Mouse (Mus musculus): ENCODE results near the gene Cpa1. TPM values are rescaled to one million over a fixed set of nuclear protein-coding genes. Genes with fewer than 3 reads are reported as not detected.

Cpa1 gene
- polyA plus RNA-seq, 1 experiment from 2014 or later = 0.96 TPM

- H3K27me3 ChIP-seq = no peaks in the 10 kb centered on the region
- no peak overlapping the region for H3K4me2 ChIP-seq
- H3K9me3 ChIP-seq (replicated peaks) = no peaks in the 10 kb centered on the region
- no peak overlapping the region for H3K4me3 ChIP-seq
- no peaks in the 10 kb centered on the region for H3K36me3 ChIP-seq (ENCODE audit: poor library complexity, severe bottlenecking)
- no peak for ATAC-seq
- 15% methylated on average over 5 of the region's 5 CpGs for WGBS
- peaks cover 38% of the 10 kb centered on the region for H3K4me1 ChIP-seq
- no peak overlapping the region for H3K9ac ChIP-seq
- no peak overlapping the region; the same call in 1 of the 2 replicates for H3K27ac ChIP-seq
Observed at GRCm38 (mm10) chr6:30611212-30611611, 27.8 kb upstream of the Cpa1 start.

GRCm38 (mm10) chr6:30614251-30614650 is 24.8 kb upstream of the Cpa1 start:
- no peak overlapping the region for H3K9ac ChIP-seq
- WGBS = 55% methylated on average over 6 of the region's 6 CpGs
- no peaks in the 10 kb centered on the region for H3K9me3 ChIP-seq (replicated peaks)
- no peak overlapping the region for H3K4me3 ChIP-seq
- ATAC-seq = no peak
- no peaks in the 10 kb centered on the region for H3K36me3 ChIP-seq (ENCODE audit: poor library complexity, severe bottlenecking)
- no peak overlapping the region for H3K4me2 ChIP-seq
- no peak overlapping the region; the same call in 1 of the 2 replicates for H3K27ac ChIP-seq
- H3K4me1 ChIP-seq = peaks cover 69% of the 10 kb centered on the region
- no peaks in the 10 kb centered on the region for H3K27me3 ChIP-seq

DNA sequence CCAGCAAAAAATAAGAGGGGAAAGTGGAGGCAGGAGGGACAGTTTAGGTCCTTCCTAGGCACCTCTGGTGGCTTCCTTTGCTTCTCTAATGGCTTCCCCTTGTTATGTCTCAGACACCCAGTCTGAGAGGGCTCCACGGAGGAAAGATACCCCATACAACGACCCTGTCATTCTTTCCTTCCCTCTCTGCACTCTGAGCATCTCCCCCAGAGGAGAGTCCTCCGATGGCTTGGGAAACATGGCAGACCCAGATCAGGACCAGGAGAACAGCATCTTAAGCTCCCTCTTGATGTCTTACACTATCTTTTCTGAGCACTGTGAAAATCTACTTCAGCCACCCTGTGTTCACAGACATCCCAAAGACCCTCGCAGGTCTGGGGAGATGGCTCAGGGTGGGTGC is 23.3 kb upstream of the Cpa1 start:
- H3K4me1 ChIP-seq = peaks cover 69% of the 10 kb centered on the region
- ATAC-seq = no peak
- H3K36me3 ChIP-seq (ENCODE audit: poor library complexity, severe bottlenecking) = no peaks in the 10 kb centered on the region
- no peak overlapping the region for H3K4me2 ChIP-seq
- peak overlapping the region; percentile 90 for H3K27ac ChIP-seq
- H3K4me3 ChIP-seq = no peak overlapping the region
- no peaks in the 10 kb centered on the region for H3K9me3 ChIP-seq (replicated peaks)
- 0 out of 2 replicates have a peak overlapping the region, but pooled peaks have one; percentile 12 for H3K9ac ChIP-seq
- no peaks in the 10 kb centered on the region for H3K27me3 ChIP-seq
- WGBS = 10% methylated on average over 4 of the region's 4 CpGs

DNA sequence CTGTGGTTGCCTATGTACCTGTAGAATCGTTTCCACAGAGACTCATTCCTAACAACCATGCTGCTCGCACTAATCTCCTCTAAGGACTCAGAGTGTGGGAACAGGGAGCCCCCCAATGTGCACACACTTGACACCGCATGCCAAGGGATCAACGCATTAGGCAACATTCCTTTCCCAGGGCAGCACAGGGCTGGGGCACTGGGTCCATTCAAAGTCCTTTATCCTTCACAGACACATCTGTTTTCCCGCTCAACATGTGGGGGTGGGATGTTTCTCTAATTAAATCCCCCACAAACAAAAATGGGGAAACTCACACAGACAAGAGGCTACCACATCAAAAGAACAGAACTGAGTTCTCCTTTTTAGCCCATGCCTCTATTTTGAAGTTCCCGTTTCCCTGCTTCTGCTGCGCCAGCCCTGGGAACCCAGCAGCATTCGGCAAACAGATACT is 22.5 kb upstream of the Cpa1 start:
- Histone ChIP-seq H3K4me3 (no peak overlapping the region), H3K9ac (no peak overlapping the region), H3K27me3 (no peaks in the 10 kb centered on the region), H3K4me1 (peaks cover 64% of the 10 kb centered on the region), H3K9me3 (replicated peaks) (no peaks in the 10 kb centered on the region), H3K27ac (peak overlapping the region; percentile 90), H3K4me2 (peak overlapping the region; percentile 61), H3K36me3 (ENCODE audit: poor library complexity, severe bottlenecking) (no peaks in the 10 kb centered on the region)
- WGBS = 1% methylated on average over 8 of the region's 8 CpGs
- ATAC-seq = no peak

DNA sequence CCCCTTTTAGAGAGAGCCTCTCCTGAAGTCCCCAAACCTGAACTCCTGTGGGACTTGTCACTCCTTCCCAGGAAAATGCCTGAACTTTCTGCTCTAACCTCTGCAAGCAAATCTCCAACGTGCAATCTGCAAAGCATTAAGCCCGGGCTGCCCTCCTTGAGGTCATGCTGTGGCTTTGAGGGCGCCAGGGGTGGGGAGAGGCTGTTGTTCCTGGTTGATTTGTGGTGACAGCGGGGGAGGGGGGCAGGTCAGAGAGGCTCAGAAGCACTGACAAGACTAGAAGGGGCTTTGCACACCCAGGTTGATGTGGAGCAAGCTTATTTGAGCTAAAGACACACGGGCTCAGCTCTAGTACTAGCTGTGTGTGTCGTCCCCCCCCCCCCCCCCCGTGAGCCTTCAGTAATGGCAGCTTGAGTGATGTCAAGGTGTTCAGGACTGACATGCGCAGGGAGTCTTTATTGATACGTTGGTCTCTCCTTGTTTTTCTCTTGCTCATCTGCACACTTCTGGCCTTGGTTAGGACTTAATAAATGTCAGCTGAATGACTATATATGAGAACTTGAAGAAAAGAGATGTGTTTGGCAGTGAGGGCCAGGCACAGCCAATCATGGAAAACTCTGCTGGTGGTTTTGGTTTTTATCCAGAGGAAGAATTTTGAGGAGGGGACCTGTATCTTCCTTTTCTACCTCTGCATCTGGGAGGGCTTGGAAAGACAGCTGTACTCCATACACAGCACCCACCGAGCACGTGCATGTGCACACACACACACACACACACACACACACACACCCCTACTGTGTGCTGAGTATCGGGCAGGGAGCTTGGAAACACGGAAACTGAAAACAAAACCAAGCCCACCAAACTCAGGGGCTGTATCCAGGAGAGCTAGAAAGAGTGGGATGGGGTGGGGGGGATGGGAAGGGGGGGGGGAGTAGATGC is 21.7 kb upstream of the Cpa1 start:
- no peaks in the 10 kb centered on the region for H3K9me3 ChIP-seq (replicated peaks)
- H3K4me1 ChIP-seq = peaks cover 61% of the 10 kb centered on the region
- 3% methylated on average over 13 of the region's 13 CpGs for WGBS
- peak overlapping the region; percentile 90 for H3K27ac ChIP-seq
- 0 out of 2 replicates have a peak overlapping the region, but pooled peaks have one; percentile 46 for H3K9ac ChIP-seq
- H3K27me3 ChIP-seq = no peaks in the 10 kb centered on the region
- H3K4me3 ChIP-seq = peak overlapping the region; percentile 29
- H3K4me2 ChIP-seq = peak overlapping the region; percentile 61
- ATAC-seq = peak; percentile 25
- no peaks in the 10 kb centered on the region for H3K36me3 ChIP-seq (ENCODE audit: poor library complexity, severe bottlenecking)

GRCm38 (mm10) chr6:30617959-30618590 is 20.9 kb upstream of the Cpa1 start:
- H3K4me1 ChIP-seq = peaks cover 61% of the 10 kb centered on the region
- ATAC-seq = peak; percentile 95

GRCm38 (mm10) chr6:30618735-30619134 is 20.3 kb upstream of the Cpa1 start:
- no peaks in the 10 kb centered on the region for H3K9me3 ChIP-seq (replicated peaks)
- no peak overlapping the region for H3K4me3 ChIP-seq
- H3K4me2 ChIP-seq = peak overlapping the region; percentile 61
- no peak for ATAC-seq
- WGBS = 20% methylated on average over 6 of the region's 6 CpGs
- peak overlapping the region; percentile 90 for H3K27ac ChIP-seq
- no peaks in the 10 kb centered on the region for H3K36me3 ChIP-seq (ENCODE audit: poor library complexity, severe bottlenecking)
- no peak overlapping the region; the same call in 1 of the 2 replicates for H3K9ac ChIP-seq
- H3K4me1 ChIP-seq = peaks cover 61% of the 10 kb centered on the region
- no peaks in the 10 kb centered on the region for H3K27me3 ChIP-seq

More at GRCm38 (mm10) chr6:30617959-30618590, 20.9 kb upstream of the Cpa1 start:
- peak overlapping the region; percentile 29 for H3K4me3 ChIP-seq
- peak overlapping the region; percentile 41; the same call in 1 of the 2 replicates for H3K9ac ChIP-seq
- no peaks in the 10 kb centered on the region for H3K9me3 ChIP-seq (replicated peaks)
- under 1% methylated on average over 18 of the region's 18 CpGs for WGBS
- H3K27ac ChIP-seq = peak overlapping the region; percentile 90
- peak overlapping the region; percentile 61 for H3K4me2 ChIP-seq
- no peaks in the 10 kb centered on the region for H3K36me3 ChIP-seq (ENCODE audit: poor library complexity, severe bottlenecking)
- H3K27me3 ChIP-seq = no peaks in the 10 kb centered on the region

DNA sequence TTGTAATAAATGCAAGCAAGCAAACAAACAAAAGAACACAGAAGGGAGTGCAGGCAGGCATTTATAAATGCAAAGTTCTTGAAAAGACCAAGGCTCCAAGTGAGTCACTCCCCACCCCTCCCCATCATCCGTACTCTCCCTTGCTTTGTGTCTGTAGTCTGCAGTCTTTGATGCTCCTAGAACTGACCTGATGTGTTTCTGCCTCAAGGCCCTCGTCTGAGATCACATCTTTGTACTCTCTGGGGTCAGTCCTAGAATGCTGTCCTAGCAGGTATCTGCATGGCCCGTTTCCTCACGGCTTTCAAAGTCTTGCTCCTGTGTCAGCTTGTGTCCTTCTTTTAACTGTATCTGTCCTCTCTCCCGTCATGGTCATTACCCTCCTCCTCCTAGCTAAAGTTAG is 19.4 kb upstream of the Cpa1 start:
- ATAC-seq = no peak
- H3K36me3 ChIP-seq (ENCODE audit: poor library complexity, severe bottlenecking) = no peaks in the 10 kb centered on the region
- H3K4me3 ChIP-seq = no peak overlapping the region
- no peak overlapping the region for H3K9ac ChIP-seq
- 50% methylated on average over 5 of the region's 5 CpGs for WGBS
- no peaks in the 10 kb centered on the region for H3K27me3 ChIP-seq
- H3K9me3 ChIP-seq (replicated peaks) = no peaks in the 10 kb centered on the region
- H3K4me1 ChIP-seq = peaks cover 54% of the 10 kb centered on the region
- H3K4me2 ChIP-seq = no peak overlapping the region
- peak overlapping the region; percentile 90 for H3K27ac ChIP-seq

- no peaks in the 10 kb centered on the region for H3K9me3 ChIP-seq (replicated peaks)
- H3K36me3 ChIP-seq (ENCODE audit: poor library complexity, severe bottlenecking) = no peaks in the 10 kb centered on the region
- ATAC-seq = no peak
- H3K4me1 ChIP-seq = peaks cover 44% of the 10 kb centered on the region
- no peaks in the 10 kb centered on the region for H3K27me3 ChIP-seq
- no peak overlapping the region for H3K4me3 ChIP-seq
- WGBS = 88% methylated on average over 4 of the region's 4 CpGs
- no peak overlapping the region for H3K9ac ChIP-seq
- no peak overlapping the region for H3K27ac ChIP-seq
- no peak overlapping the region for H3K4me2 ChIP-seq
Observed at GRCm38 (mm10) chr6:30620591-30620990, 18.4 kb upstream of the Cpa1 start.

DNA sequence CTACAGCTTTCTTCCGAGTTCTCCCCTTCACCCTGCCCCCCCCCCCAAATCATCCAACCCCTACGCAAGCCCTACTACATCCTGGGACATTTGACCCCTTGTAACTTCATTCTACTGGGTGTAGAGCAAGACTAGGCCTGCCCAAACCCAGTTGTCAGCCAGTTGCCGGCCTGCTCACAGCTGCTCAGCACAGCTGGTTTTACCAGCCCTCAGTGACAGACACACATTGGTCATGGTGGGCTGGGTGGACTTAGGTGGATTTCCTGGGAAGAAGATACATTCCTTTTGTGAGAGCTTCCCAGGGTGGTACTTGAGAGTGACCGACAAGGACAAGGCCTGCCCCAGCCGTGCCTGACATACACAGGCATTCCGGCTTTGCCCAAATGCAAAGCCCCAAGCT is 18.0 kb upstream of the Cpa1 start:
- WGBS = 89% methylated on average over 6 of the region's 6 CpGs
- H3K4me2 ChIP-seq = no peak overlapping the region
- no peaks in the 10 kb centered on the region for H3K27me3 ChIP-seq
- H3K4me3 ChIP-seq = no peak overlapping the region
- no peaks in the 10 kb centered on the region for H3K36me3 ChIP-seq (ENCODE audit: poor library complexity, severe bottlenecking)
- peaks cover 40% of the 10 kb centered on the region for H3K4me1 ChIP-seq
- no peaks in the 10 kb centered on the region for H3K9me3 ChIP-seq (replicated peaks)
- ATAC-seq = no peak
- H3K27ac ChIP-seq = no peak overlapping the region
- no peak overlapping the region for H3K9ac ChIP-seq

DNA sequence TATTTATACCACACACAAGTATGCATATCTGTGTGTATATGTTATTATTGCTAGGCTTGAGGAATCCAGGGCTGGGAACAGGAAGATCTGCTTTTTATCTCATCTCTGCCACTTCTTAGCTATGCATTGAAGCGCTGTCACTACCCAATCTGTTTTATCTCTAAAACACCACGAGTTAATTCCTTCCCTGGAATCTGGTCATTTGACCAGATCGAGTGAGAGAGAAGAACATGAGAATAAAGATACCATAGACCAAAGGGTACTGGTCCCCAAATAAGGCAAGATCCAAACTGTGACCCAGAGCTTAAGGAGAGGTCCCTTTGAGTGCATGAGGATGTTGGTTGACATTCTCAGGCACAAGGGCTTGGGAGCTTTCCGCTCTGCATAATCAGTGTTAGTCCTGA is 17.0 kb upstream of the Cpa1 start:
- Histone ChIP-seq H3K9me3 (replicated peaks) (no peaks in the 10 kb centered on the region), H3K36me3 (ENCODE audit: poor library complexity, severe bottlenecking) (no peaks in the 10 kb centered on the region), H3K27me3 (no peaks in the 10 kb centered on the region), H3K4me3 (no peak overlapping the region), H3K9ac (no peak overlapping the region), H3K4me1 (peaks cover 30% of the 10 kb centered on the region), H3K27ac (no peak overlapping the region), H3K4me2 (no peak overlapping the region)
- ATAC-seq = no peak
- 93% methylated on average over 4 of the region's 4 CpGs for WGBS

GRCm38 (mm10) chr6:30624763-30625162 is 14.3 kb upstream of the Cpa1 start:
- 96% methylated on average over 9 of the region's 9 CpGs for WGBS
- Histone ChIP-seq H3K36me3 (ENCODE audit: poor library complexity, severe bottlenecking) (no peaks in the 10 kb centered on the region), H3K4me2 (no peak overlapping the region), H3K27ac (no peak overlapping the region), H3K9me3 (replicated peaks) (no peaks in the 10 kb centered on the region), H3K27me3 (no peaks in the 10 kb centered on the region), H3K4me1 (peaks cover 7% of the 10 kb centered on the region; the same call in 1 of the 2 replicates), H3K9ac (no peak overlapping the region), H3K4me3 (no peak overlapping the region)
- no peak for ATAC-seq

All from forebrain, embryonic 13.5 days (tissue).